Mouse (Mus musculus): ENCODE results near the gene Tex44.

Tex44 gene

GRCm38 (mm10) chr1:86426128-86426527 is at the start of gene Tex44, which contains the start of gene Nmur1:
Gene Tex44, plus strand, starts transcription at chr1:86426329.
Gene Nmur1, minus strand, starts transcription at chr1:86426228.
- DNase-seq: no peak

GRCm38 (mm10) chr1:86376354-86376753 is 49.8 kb upstream of the Tex44 start:
- no peak for DNase-seq

GRCm38 (mm10) chr1:86378662-86379061 is 47.5 kb upstream of the Tex44 start:
- no peak for DNase-seq

GRCm38 (mm10) chr1:86379161-86379569 is 47.0 kb upstream of the Tex44 start:
- no peak for DNase-seq

- peak; percentile 81 for DNase-seq
Measured at GRCm38 (mm10) chr1:86381027-86381426, 45.1 kb upstream of the Tex44 start.

- peak; percentile 92 for DNase-seq
Measured at GRCm38 (mm10) chr1:86389230-86389629, 36.9 kb upstream of the Tex44 start.

- no peak for DNase-seq
Measured at GRCm38 (mm10) chr1:86391425-86391824, 34.7 kb upstream of the Tex44 start.

- DNase-seq: no peak
Measured at GRCm38 (mm10) chr1:86393219-86393618, 32.9 kb upstream of the Tex44 start.

GRCm38 (mm10) chr1:86394246-86394645 is 31.9 kb upstream of the Tex44 start:
- DNase-seq: no peak

GRCm38 (mm10) chr1:86395897-86396296 is 30.2 kb upstream of the Tex44 start:
- peak; percentile 62 for DNase-seq

GRCm38 (mm10) chr1:86397621-86398020 is 28.5 kb upstream of the Tex44 start:
- DNase-seq: no peak

- DNase-seq: no peak
Measured at GRCm38 (mm10) chr1:86398222-86398621, 27.9 kb upstream of the Tex44 start.

- no peak for DNase-seq
Measured at GRCm38 (mm10) chr1:86399322-86399721, 26.8 kb upstream of the Tex44 start.

GRCm38 (mm10) chr1:86400096-86400754 is 25.9 kb upstream of the Tex44 start:
- no peak for DNase-seq

- DNase-seq: peak; percentile 75
Measured at GRCm38 (mm10) chr1:86404834-86405233, 21.3 kb upstream of the Tex44 start.

- no peak for DNase-seq
Measured at GRCm38 (mm10) chr1:86406313-86406712, 19.8 kb upstream of the Tex44 start.

GRCm38 (mm10) chr1:86406914-86407313 is 19.2 kb upstream of the Tex44 start:
- DNase-seq: no peak

- DNase-seq: no peak
Measured at GRCm38 (mm10) chr1:86408515-86408914, 17.6 kb upstream of the Tex44 start.

- DNase-seq: no peak
Measured at GRCm38 (mm10) chr1:86409476-86409875, 16.7 kb upstream of the Tex44 start.

- no peak for DNase-seq
Measured at GRCm38 (mm10) chr1:86414715-86415114, 11.4 kb upstream of the Tex44 start.

GRCm38 (mm10) chr1:86415144-86415543 is 11.0 kb upstream of the Tex44 start:
- no peak for DNase-seq

GRCm38 (mm10) chr1:86415612-86416184 is 10.4 kb upstream of the Tex44 start:
- peak; percentile 87 for DNase-seq

- peak; percentile 58 for DNase-seq
Measured at GRCm38 (mm10) chr1:86416321-86416720, 9.8 kb upstream of the Tex44 start.

GRCm38 (mm10) chr1:86421007-86421406 is 5.1 kb upstream of the Tex44 start:
- DNase-seq: peak; percentile 57

- peak; percentile 66 for DNase-seq
Measured at GRCm38 (mm10) chr1:86423879-86424278, 2.2 kb upstream of the Tex44 start.
